Mouse (Mus musculus) 3T3-L1 (cell line): ENCODE data around the gene Cel.
"Not testable (repeated sequence)": the region's sequence is repeated elsewhere in the genome, so short reads cannot be mapped to it uniquely, and the experiment has no call there.

Experiments used
- DNase-seq: peaks from one replicate; pipeline ENCODE4 v3.0.0-alpha.2; 2015; ENCODE audit warnings: low read depth, low spot score

The Cel gene

DNA sequence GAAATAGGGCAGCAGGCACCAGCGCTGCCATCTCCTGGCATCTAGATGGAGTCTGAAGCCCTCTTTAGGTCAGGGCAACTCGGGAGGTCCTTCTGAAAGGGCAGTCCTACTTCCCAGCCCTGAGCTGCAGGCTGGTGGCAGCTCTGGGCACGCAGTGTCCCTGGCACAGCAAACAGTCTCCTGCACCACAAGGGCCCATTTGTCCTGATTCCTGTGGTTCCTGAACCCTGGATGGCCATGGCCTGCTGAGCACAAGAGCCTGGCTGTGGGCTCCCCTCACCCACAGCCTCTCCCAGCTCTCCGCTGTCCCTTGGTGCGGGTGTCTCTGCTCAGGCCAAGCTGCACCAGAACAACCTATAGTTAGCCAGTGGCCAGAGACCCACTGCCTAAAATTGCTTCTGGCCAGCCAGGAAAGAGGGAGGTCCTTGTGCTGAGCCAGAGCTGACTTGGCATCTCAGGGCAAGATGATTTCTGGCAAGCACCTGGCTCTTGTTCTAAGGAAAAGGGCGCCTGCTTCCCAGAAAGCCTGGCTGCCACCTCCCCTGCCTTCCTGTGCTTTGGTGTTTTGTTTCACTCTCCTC lies 41.5 kb downstream of the Cel start:
- no peak for DNase-seq

DNA sequence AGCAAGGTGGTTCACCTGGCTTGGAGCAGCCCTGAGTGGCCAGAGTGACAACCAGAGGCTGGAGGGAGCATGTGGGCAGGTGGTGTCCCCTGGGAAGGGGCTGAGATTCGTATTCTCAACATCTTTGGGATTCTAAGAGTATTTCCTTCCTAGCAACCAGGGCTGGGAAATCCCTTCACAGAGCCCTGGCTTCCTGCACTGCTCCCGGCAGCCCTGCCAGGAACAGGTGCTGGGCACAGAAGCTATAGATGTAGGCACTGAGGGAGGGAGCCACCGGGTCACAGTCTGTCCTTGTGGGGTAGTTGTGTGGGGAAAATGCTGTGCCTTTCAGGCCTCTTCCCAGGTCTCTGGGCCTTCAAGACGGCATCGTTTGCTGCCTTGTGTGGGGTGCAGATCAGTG lies 42.6 kb downstream of the Cel start:
- DNase-seq = no peak

DNA sequence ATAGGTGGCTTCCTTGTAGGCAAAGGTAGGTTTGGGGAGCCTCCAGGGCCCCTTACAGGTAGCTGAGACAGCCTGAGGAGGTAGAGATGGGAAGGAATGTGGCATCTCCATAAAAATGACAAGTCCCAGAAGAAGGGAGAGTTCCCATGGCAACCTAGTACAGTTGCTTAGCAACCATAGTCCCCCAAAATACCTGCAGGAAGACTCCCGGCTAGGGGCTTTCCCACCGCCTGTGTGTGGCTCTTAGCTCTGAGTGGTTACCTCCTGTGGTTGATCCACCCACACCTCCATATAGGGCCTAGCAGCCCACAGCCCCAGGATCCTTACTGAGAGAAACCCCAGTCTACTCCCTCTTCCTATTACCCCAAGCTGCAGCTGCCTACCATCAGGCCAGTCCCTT lies 45.0 kb downstream of the Cel start:
- DNase-seq = no peak

DNA sequence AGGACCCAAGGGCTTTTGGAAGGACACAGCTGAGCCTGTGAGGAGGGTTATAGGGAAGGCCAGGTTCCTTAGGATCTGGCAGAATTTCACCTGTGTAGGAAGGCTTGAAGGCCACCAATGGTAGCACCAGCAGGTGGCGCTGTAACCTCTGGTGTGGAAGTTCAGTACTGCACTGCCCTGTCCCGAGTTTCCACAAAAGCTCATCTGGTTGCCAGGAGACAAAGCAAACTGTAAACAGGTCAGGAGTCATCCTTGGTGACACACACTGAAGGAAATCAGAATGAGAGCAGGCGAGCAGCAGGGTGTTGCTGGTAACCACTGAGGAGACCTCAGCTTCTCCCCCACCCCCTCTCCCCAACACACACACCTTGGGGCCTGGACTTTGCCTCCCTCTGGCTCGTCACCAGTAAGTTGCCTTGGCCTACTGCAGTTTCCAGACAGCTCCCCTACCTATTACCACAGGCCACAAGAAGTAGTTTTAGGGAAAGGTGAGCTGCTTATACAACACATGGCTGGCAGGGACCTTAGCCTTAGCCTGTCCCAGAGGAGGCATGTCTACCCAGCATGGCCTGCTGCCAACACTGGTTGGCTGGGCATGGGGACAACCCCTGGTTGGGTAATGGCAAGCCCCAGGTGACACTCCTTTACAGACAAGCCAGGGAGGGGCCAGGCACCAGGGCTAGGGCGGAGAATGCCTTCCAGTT lies 45.8 kb downstream of the Cel start:
- peak; percentile 97 for DNase-seq

DNA sequence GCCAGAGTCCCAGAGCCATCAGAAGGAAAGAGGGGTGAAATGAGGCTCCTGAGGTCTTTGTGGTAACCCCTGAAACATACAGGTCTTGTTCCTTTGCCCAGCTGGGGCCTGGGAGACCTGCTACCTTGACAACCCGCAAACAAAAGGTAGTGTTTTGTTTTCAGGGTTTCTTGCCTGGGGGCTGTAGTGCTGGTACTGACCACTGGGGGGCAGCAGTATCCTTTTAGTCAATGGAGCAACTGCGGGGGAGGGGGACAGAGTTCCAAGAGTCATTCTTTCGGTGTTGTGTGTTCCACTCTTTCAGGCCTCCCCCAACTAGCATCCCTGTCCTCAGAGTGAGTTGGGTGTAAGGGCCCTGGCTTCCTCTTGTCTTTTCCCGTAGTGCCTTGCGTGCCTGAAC lies 48.7 kb downstream of the Cel start:
- peak; percentile 85 for DNase-seq

DNA sequence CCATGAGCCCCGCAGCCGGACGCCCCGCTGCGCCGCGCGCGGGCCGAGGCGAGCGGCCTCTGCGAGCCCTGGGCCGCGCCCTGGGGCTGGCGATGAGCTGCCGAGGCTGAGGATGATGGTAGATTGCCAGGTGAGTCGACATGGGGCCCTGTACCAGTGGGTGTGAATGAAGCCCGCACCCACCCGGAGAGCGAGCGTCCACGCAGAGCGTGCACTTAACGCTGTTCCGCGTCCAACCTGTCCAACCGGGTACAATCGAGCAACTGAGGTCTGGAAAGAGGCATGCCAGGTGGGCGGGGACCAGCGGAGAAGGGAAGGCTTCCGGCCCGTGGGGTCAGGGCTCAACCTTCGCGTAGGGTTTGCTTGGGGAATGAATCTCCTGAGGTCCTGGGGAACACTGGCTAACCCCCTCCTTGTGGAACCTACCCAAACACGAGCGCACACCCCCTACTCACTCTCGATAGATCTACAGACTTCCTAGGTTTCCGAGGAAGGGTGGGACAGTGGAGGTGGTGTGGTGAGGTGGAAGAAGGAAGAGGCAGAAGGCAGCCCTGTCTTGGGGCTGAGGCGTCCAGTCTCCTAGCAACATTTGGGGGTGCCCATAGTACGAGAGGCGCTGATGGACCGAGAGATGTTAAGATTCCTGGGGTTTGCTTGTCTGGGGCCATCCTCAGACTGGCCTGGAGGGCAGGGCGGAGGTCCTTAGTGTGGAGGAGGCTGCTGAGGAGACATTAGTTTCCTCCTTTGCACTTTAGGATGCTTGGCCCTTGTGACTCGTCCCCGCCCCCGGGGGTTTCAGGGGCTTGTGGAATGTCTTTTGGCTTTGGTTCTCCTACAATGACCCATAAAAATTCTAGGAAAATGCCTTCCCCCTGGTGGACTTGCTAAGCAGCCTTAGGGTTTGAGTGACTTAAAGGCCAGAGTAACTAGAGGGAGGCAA lies 49.5 kb downstream of the Cel start:
- no peak for DNase-seq

DNA sequence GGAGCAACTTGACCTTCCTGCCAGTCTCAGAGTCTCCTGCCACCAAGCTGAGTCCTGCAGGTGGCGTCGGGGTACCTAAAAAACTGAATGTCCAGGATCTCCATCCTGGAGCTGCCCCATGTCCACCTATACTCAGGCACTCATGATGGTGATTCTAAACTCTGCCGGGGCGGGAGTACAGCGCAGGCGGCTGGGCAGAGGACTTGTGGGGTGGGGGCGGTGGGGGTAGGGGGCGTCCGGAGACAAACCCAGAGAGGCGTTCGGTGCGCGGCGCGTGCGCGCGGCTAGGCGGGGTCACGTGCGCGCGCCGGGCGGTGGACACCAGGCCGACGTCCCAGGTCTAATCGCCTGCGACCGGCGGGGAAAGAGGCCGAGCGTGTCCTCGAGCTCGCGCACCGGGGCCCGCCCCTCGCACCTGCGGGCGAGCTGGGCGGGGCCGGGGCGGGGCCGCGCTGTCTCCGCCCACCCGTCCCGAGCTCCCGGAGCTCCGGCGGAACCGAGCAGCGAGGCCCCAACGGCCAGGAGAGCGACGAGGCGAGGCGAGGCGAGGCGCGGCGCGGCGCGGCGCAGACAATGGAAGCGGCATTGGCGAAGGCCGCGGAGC lies 50.3 kb downstream of the Cel start, which contains the start of gene Ralgds:
TSS of gene Ralgds (plus strand) at position 328 of the 604 bp plus-strand sequence.
- no peak for DNase-seq

DNA sequence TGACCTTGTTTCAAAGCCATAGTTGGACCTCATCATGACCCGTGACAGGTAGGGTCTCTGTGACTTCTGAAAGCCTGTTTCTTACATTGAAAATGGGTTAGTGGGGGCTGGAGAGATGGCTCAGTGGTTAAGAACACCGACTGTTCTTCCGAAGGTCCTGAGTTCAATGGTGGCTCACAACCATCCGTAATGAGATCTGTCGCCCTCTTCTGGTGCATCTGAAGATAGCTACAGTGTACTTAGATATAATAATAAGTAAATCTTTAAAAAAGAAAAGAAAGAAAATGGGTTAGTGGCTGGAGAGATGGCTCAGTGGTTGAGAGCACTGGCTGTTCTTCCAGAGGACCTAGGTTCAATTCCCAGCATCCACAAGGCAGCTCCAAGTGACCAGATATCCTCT lies 51.6 kb downstream of the Cel start:
- DNase-seq = not testable (repeated sequence)

DNA sequence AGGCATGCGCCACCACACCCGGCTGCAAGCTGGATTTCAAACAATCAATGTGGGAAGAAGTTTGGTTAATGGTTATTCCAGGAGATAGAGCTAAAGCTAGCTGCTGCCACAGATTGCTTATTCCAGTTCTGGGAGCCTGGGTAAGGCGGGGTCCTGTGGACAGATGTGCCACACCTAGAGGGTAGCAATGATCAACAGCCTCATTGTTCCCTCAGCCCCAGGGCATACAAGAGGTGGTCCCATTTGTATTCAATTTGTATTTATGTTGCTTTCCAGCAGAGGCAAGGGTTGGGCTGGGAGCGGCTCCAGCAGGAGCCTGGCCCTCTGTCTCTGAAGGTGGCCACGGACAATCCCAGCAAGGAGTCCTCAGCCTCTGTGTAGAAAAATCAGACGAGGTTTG lies 56.9 kb downstream of the Cel start:
- DNase-seq = no peak

DNA sequence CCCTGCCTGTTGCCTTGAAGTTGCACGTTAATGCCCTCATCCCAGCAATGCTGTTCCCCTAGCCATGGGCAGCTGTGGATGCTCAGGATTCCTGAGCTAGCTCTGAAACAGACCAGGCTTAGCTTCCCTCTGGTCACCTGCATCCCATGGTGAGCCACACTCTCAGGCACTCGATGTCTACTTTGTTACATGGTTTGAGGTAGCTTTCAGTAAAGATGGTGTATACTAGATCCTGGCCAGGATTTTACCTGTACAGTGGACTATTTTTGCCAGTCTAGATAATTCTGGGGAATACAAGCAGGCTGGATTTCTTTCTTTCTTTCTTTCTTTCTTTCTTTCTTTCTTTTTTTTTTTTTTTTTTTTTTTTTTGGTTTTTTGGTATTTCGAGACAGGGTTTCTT lies 57.4 kb downstream of the Cel start, which contains the start of gene Gm10134:
TSS of gene Gm10134 (plus strand) at position 301 of the 400 bp plus-strand sequence.
- no peak for DNase-seq
